Mouse (Mus musculus): ENCODE data around the gene Paf1.

DNA sequence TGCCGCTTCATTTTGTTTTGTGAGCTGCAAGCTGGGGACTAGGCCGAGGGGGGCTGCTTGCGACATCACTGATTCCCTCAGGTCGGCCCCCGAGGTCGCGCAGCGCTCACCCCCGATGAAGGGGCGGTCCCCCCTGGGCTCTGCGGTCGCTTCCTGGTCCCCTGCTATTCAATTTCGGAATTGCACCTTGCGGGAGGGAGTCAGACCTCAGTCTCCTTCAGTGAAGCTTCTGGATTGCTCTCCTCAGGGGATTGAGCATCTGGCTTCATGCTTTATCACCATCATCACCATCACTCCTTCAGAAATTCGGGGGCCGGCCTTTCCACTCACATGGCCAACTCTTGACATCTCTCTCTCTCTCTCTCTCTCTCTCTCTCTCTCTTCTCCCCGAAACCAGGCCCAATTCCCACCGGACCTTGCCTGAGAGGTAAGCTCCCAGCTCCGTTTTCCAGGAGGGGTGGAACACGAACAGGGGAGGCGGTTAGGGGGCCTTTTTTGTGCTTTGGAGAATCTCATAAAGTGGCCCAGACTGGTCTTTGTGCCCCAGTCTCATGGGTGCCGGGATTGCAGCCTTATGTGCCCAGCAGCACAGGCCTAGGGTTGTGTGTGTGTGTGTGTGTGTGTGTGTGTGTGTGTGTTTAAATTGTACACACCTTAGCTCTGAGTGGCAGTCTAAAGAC is 661 bp downstream of the Paf1 start:
- TF ChIP-seq POLR2A (IDR thresholded peaks at IDR 0.05; ENCODE audit: low read depth, low read length) (no peak), CTCF (IDR thresholded peaks at IDR 0.05; ENCODE audit: borderline replicate concordance, insufficient read depth, low read length) (no peak)
